Mouse (Mus musculus): ENCODE measurements around the gene Tril. TPM values are rescaled to one million over a fixed set of nuclear protein-coding genes. Genes with fewer than 3 reads are reported as not detected.

The Tril gene
- total RNA-seq, 1 experiment from 2014 or later = not detected

Other genes starting within 250 kb of the Tril start
- 0.09 TPM in 1 of 2 replicates, not detected in the other for gene Cpvl, start 157.8 kb upstream of the Tril start, total RNA-seq (2017)
- 11.7 and 13.8 TPM in 2 replicates for gene Chn2, start 218.7 kb upstream of the Tril start, total RNA-seq (2017)

All from common myeloid progenitor, adult 5-6 weeks (primary cell).